Comparison of ENCODE assay signal across 8 mouse cellular contexts in genomic region chr19:23523711-23524110, GRCm38 (mm10).
DNase-seq lines count a peak whose midpoint lies in the region; ATAC-seq lines count a peak whose summit lies in the region.

No protein-coding gene starts in this region.

- H3K4me3 ChIP-seq in forebrain, embryonic 11.5 days (ENCODE audit: low read depth, low read length), result no peak overlapping the region
- no peak overlapping the region for H3K4me3 ChIP-seq in forebrain, embryonic 16.5 days (replicated peaks; ENCODE audit: low read length)

- no peak overlapping the region for H3K4me2 ChIP-seq in forebrain, embryonic 11.5 days (ENCODE audit: low read depth, low read length, severe bottlenecking)
- no peak overlapping the region for H3K4me2 ChIP-seq in forebrain, embryonic 16.5 days (ENCODE audit: low read length)

- peak; percentile 81 for DNase-seq in forebrain, embryonic 11.5 days (ENCODE audit: low spot score)
- DNase-seq in adrenal gland, postnatal 25 days, result peak; percentile 58
- DNase-seq in embryo, embryonic 9.5 days (ENCODE audit: extremely low spot score), result peak; percentile 70
- peak; percentile 80 to 89 for DNase-seq in heart, postnatal 10 days
- DNase-seq in layer of hippocampus, postnatal 25 days (ENCODE audit: extremely low spot score in 1 of 2, low spot score in 1 of 2), result peak; percentile 73 to 90
- DNase-seq in spleen, postnatal 36 days (ENCODE audit: low spot score in 2 of 2), result peak; percentile 11 to 26

- intact Hi-C loops in heart, postnatal 10 days (cut with DNase I), result loop anchor here (1.0 to 5.0 kb wide), 4 partner anchors 44 to 606 kb away; no protein-coding TSS in a partner anchor

- H3K4me1 ChIP-seq in forebrain, embryonic 11.5 days (replicated peaks; ENCODE audit: control insufficient read depth, insufficient read depth, low read length), result no peaks in the 10 kb centered on the region
- no peaks in the 10 kb centered on the region for H3K4me1 ChIP-seq in forebrain, embryonic 16.5 days (replicated peaks; ENCODE audit: control insufficient read depth, insufficient read depth, low read length)

- no peak overlapping the region for H3K9ac ChIP-seq in forebrain, embryonic 11.5 days (ENCODE audit: low read length)
- no peak overlapping the region for H3K9ac ChIP-seq in forebrain, embryonic 16.5 days (replicated peaks; ENCODE audit: low read depth, low read length)

- no peaks in the 10 kb centered on the region for H3K9me3 ChIP-seq in forebrain, embryonic 11.5 days (ENCODE audit: control insufficient read depth, low read length)
- 0 out of 2 replicates have a peak, but pooled peaks cover 2% of the 10 kb centered on the region for H3K9me3 ChIP-seq in forebrain, embryonic 16.5 days (ENCODE audit: control insufficient read depth, low read length)

- no peaks in the 10 kb centered on the region for H3K27me3 ChIP-seq in forebrain, embryonic 11.5 days (ENCODE audit: control insufficient read depth, insufficient read depth, low read length)
- no peaks in the 10 kb centered on the region for H3K27me3 ChIP-seq in forebrain, embryonic 16.5 days (replicated peaks; ENCODE audit: control insufficient read depth, insufficient read depth, low read length)

- no peak; the same call in 1 of the 2 replicates for ATAC-seq in forebrain, embryonic 11.5 days (replicated peaks; ENCODE audit: low FRiP score)
- no peak for ATAC-seq in forebrain, embryonic 16.5 days
- peak; percentile 71 for ATAC-seq in megakaryocyte-erythroid progenitor cell, adult 5-6 weeks (replicated peaks; ENCODE audit: low FRiP score, low TSS enrichment, poor library complexity, severe bottlenecking)

- 10% methylated on average over 1 of the region's 1 CpGs for WGBS in forebrain, embryonic 11.5 days
- WGBS in forebrain, embryonic 16.5 days, result 9% methylated on average over 1 of the region's 1 CpGs

- H3K27ac ChIP-seq in forebrain, embryonic 11.5 days (ENCODE audit: low read depth, low read length), result no peak overlapping the region
- H3K27ac ChIP-seq in forebrain, embryonic 16.5 days (ENCODE audit: low read length), result no peak overlapping the region

- no peaks in the 10 kb centered on the region for H3K36me3 ChIP-seq in forebrain, embryonic 11.5 days (ENCODE audit: control insufficient read depth, insufficient read depth, low read length)
- no peaks in the 10 kb centered on the region for H3K36me3 ChIP-seq in forebrain, embryonic 16.5 days (ENCODE audit: control insufficient read depth, insufficient read depth)

Comparison
In these comparisons a context has a peak if more than half of its experiments do, and no peak if none do; other contexts are left out.
1. DNase-seq: peak in every context shown above with its lines; median percentile 84 in heart, postnatal 10 days; 82 in layer of hippocampus, postnatal 25 days; 81 in forebrain, embryonic 11.5 days; 70 in embryo, embryonic 9.5 days; 58 in adrenal gland, postnatal 25 days; 18 in spleen, postnatal 36 days.